Mouse (Mus musculus) hindbrain, embryonic 15.5 days (tissue): ENCODE results near the gene Omt2a. TPM values are rescaled to one million over a fixed set of nuclear protein-coding genes. Genes with fewer than 3 reads are reported as not detected.
"Not testable (repeated sequence)": the region's sequence is repeated elsewhere in the genome, so short reads cannot be mapped to it uniquely, and the experiment has no call there.

Experiments
- ATAC-seq: fragments of 200-750 bp; cut with Nextera tagmentation; 2 replicates; pipeline ENCODE4 v1.8.0; 2017; ENCODE audit warnings: low read depth, moderate number of reproducible peaks, moderate TSS enrichment; ENCODE audit not compliant: low FRiP score
- H3K27ac ChIP-seq: fragments of 300-500 bp; sonication (generic); replicated peaks from 2 replicates; pipeline ENCODE4 v1.5.1; 2015; ENCODE audit warnings: mild to moderate bottlenecking, inconsistent platforms
- H3K27me3 ChIP-seq: fragments of 300-500 bp; sonication (generic); 2 replicates; pipeline ENCODE4 v1.6.1; 2015; ENCODE audit warnings: control low read depth, inconsistent platforms
- H3K36me3 ChIP-seq: fragments of 300-500 bp; sonication (generic); 2 replicates; pipeline ENCODE4 v1.6.1; 2015; ENCODE audit warnings: control low read depth, inconsistent platforms
- H3K4me1 ChIP-seq: fragments of 300-500 bp; sonication (generic); replicated peaks from 2 replicates; pipeline ENCODE4 v1.6.1; 2015; ENCODE audit warnings: control low read depth, inconsistent platforms
- H3K4me2 ChIP-seq: fragments of 300-500 bp; sonication (generic); 2 replicates; pipeline ENCODE4 v1.6.1; 2015; ENCODE audit warnings: moderate library complexity, mild to moderate bottlenecking, inconsistent platforms
- H3K4me3 ChIP-seq: fragments of 300-500 bp; sonication (generic); 2 replicates; pipeline ENCODE4 v1.5.1; 2015; ENCODE audit warnings: mild to moderate bottlenecking, inconsistent platforms
- H3K9ac ChIP-seq: fragments of 300-500 bp; sonication (generic); 2 replicates; pipeline ENCODE4 v1.6.1; 2015; ENCODE audit warnings: inconsistent platforms
- H3K9me3 ChIP-seq: fragments of 300-500 bp; sonication (generic); 2 replicates; pipeline ENCODE4 v1.6.1; 2016; ENCODE audit warnings: control low read depth, inconsistent platforms
- WGBS: fragments of 180-500 bp; shearing (Covaris S2); methylation state at CpG from one replicate; pipeline ENCODE4 v1.1.7; 2015; 5-methylcytosine and 5-hydroxymethylcytosine counted together
- polyA plus RNA-seq: library from polyadenylated mRNA; unstranded; fragments of >200 nt; fragmentation: Nextera tagmentation; extraction: Ambion mirVana; gene quantifications from 2 replicates; pipeline ENCODE4 v1.2.1, GENCODE M21; 2015

Gene Omt2a
- polyA plus RNA-seq, result not detected in 2 replicates

GRCm38 (mm10) chr9:78314696-78315095 is at the start of gene Omt2a:
Omt2a (minus strand) TSS chr9:78314796.
- H3K4me2 ChIP-seq, result no peak within 1 kb of the TSS
- no peaks in the 10 kb centered on the region for H3K27me3 ChIP-seq
- H3K27ac ChIP-seq, result no peak within 1 kb of the TSS
- ATAC-seq, result no peak
- WGBS, result 83% methylated on average over 2 of the region's 2 CpGs
- no peaks in the 10 kb centered on the region for H3K9me3 ChIP-seq
- H3K4me3 ChIP-seq, result no peak within 1 kb of the TSS
- no peaks in the 10 kb centered on the region for H3K36me3 ChIP-seq
- no peaks in the 10 kb centered on the region for H3K4me1 ChIP-seq
- no peak within 1 kb of the TSS for H3K9ac ChIP-seq

DNA sequence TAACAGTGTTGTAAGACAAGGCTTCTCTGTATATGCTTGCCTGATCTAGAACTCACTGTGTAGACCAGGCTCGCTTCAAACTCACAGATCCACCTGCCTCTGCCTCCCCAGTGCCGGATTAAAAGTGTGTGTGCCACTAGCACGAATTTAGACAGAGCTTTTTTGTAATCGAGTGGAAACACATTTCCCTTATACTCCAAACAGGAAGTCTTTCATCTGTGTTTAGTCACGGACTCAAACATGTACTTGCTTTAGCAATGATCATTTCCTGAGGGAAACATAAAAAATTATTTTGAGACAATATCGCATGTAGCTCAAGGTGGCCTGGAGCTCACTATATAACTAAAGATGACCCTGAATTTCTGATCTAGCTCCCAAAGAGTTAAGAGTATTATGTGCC is 48.8 kb upstream of the Omt2a start:
- H3K4me2 ChIP-seq, result no peak overlapping the region
- no peak for ATAC-seq
- WGBS, result 82% methylated on average over 6 of the region's 6 CpGs
- H3K36me3 ChIP-seq, result no peaks in the 10 kb centered on the region
- H3K4me3 ChIP-seq, result no peak overlapping the region
- no peaks in the 10 kb centered on the region for H3K27me3 ChIP-seq
- H3K9me3 ChIP-seq, result no peaks in the 10 kb centered on the region
- no peak overlapping the region for H3K9ac ChIP-seq
- H3K27ac ChIP-seq, result no peak overlapping the region
- H3K4me1 ChIP-seq, result no peaks in the 10 kb centered on the region

DNA sequence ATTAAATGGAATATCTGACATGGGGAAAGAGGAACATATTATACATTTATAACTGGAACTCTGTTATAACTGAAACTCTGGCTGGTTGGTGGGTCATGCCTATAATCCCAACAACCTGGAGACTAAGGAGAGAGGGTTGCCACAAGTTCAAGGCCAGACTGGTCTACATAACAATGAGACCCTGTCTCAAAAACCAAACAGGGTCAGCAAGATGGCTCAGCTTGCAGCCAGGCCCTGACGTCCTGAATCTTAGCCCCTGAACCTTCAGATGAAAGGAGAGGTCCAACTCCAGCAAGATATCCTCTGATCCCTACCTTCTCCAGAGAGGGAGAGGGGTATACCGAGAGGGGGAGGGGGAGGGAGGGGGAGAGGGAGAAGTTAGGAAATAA is 45.9 kb upstream of the Omt2a start:
- H3K9ac ChIP-seq, result no peak overlapping the region

DNA sequence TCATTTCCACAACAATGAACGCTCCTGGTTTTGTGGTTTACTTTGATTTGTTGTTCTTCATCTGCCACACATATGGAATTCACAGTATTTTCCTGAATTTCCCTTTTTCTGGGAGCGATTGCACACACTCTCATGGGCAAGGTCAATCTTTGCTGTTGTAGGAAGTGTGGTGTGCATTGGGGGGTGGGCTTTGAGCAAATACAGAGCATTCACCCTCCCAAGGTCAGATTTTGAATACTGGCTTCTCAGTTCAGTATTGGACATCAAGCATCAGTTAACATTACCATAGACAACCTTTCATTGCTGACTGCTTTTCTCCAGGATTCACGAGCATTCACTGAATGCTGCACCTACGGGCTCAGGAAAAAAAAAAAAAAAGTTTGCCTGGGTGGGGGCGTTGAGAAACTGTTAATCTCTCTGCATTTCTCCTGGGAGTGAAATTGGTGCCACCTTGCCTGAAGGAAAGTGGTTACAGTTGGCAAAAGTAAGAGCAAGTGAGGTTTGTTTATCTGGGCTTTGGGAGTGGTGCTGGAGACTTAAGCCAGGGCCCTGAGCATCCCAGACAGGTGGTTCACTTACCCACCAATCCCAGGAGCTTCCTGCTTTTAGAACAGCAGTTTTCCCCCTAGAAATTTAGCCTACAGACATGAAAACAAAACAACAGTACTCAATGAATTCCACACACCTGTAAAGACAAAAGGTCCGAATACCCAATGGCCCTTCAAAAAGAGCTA is 45.3 kb upstream of the Omt2a start:
- no peak for ATAC-seq
- Histone ChIP-seq H3K36me3 (no peaks in the 10 kb centered on the region), H3K9me3 (no peaks in the 10 kb centered on the region), H3K4me1 (no peaks in the 10 kb centered on the region), H3K9ac (no peak overlapping the region), H3K27me3 (no peaks in the 10 kb centered on the region), H3K4me3 (no peak overlapping the region), H3K27ac (no peak overlapping the region), H3K4me2 (no peak overlapping the region)
- whole genome bisulfite sequencing, result 81% methylated on average over 6 of the region's 6 CpGs

More for the DNA sequence above, 45.9 kb upstream of the Omt2a start:
- H3K4me1 ChIP-seq, result no peaks in the 10 kb centered on the region
- 52% methylated on average over 2 of the region's 2 CpGs for WGBS
- H3K4me3 ChIP-seq, result no peak overlapping the region
- no peaks in the 10 kb centered on the region for H3K9me3 ChIP-seq
- no peaks in the 10 kb centered on the region for H3K36me3 ChIP-seq
- no peak overlapping the region for H3K27ac ChIP-seq
- no peaks in the 10 kb centered on the region for H3K27me3 ChIP-seq
- ATAC-seq, result no peak
- no peak overlapping the region for H3K4me2 ChIP-seq

GRCm38 (mm10) chr9:78358053-78358452 is 43.5 kb upstream of the Omt2a start:
- WGBS, result 19% methylated on average over 9 of the region's 9 CpGs
- H3K9me3 ChIP-seq, result no peaks in the 10 kb centered on the region
- no peak overlapping the region for H3K4me2 ChIP-seq
- H3K27ac ChIP-seq, result no peak overlapping the region
- 0 out of 2 replicates have a peak, but pooled peaks have one; percentile 48 for ATAC-seq
- H3K27me3 ChIP-seq, result no peaks in the 10 kb centered on the region
- H3K9ac ChIP-seq, result no peak overlapping the region
- H3K4me3 ChIP-seq, result no peak overlapping the region
- no peaks in the 10 kb centered on the region for H3K36me3 ChIP-seq
- no peaks in the 10 kb centered on the region for H3K4me1 ChIP-seq

- WGBS, result 89% methylated on average over 8 of the region's 8 CpGs
- H3K36me3 ChIP-seq, result no peaks in the 10 kb centered on the region
- H3K9ac ChIP-seq, result no peak within 1 kb of the TSS
- no peaks in the 10 kb centered on the region for H3K4me1 ChIP-seq
- ATAC-seq, result no peak
- no peaks in the 10 kb centered on the region for H3K27me3 ChIP-seq
- no peak within 1 kb of the TSS for H3K4me3 ChIP-seq
- H3K27ac ChIP-seq, result no peak within 1 kb of the TSS
- H3K4me2 ChIP-seq, result no peak within 1 kb of the TSS
- H3K9me3 ChIP-seq, result no peaks in the 10 kb centered on the region
These were observed 41.0 kb upstream of the Omt2a start, which contains the start of gene Gsta2 for GRCm38 (mm10) chr9:78355611-78356010. Gsta2 (minus strand) TSS chr9:78355788.

- 80% methylated on average over 11 of the region's 11 CpGs for WGBS
- no peak for ATAC-seq
- Histone ChIP-seq H3K27ac (no peak overlapping the region), H3K9ac (no peak overlapping the region), H3K9me3 (no peaks in the 10 kb centered on the region), H3K4me1 (no peaks in the 10 kb centered on the region), H3K4me3 (no peak overlapping the region), H3K4me2 (no peak overlapping the region), H3K36me3 (no peaks in the 10 kb centered on the region), H3K27me3 (no peaks in the 10 kb centered on the region)
These were observed 40.3 kb upstream of the Omt2a start for GRCm38 (mm10) chr9:78354665-78355578.

- Histone ChIP-seq H3K4me1 (no peaks in the 10 kb centered on the region), H3K27me3 (no peaks in the 10 kb centered on the region), H3K9ac (no peak overlapping the region), H3K4me2 (no peak overlapping the region), H3K4me3 (no peak overlapping the region), H3K36me3 (no peaks in the 10 kb centered on the region), H3K9me3 (no peaks in the 10 kb centered on the region), H3K27ac (no peak overlapping the region)
- no peak for ATAC-seq
- WGBS, result 85% methylated on average over 6 of the region's 6 CpGs
These were observed 37.1 kb upstream of the Omt2a start for GRCm38 (mm10) chr9:78351504-78352220.

- H3K4me2 ChIP-seq, ATAC-seq, H3K4me1 ChIP-seq, H3K9me3 ChIP-seq, H3K27ac ChIP-seq, H3K9ac ChIP-seq, H3K36me3 ChIP-seq, H3K27me3 ChIP-seq, H3K4me3 ChIP-seq: not testable (repeated sequence)
These were observed 35.4 kb upstream of the Omt2a start for GRCm38 (mm10) chr9:78350007-78350406.

DNA sequence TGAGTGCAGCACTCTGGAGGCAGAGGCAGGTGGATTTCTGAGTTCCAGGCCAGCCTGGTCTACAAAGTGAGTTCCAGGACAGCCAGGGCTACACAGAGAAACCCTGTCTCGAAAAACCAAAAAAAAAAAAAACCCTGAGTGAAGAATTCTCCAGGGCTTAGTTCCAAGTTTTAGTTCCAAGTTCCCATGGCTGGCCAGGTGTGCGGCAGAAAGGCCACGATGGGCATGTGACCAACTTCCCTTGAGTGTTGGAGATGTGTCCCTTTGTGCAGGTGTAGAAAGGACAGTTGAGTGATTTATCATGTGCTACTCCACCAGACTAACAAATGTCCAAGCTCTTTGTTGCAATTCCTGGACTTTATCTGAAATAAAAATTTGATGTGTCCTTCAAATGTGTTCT is 34.5 kb upstream of the Omt2a start:
- not testable (repeated sequence) for H3K9me3 ChIP-seq, H3K27me3 ChIP-seq, H3K4me3 ChIP-seq, ATAC-seq, H3K4me1 ChIP-seq, H3K4me2 ChIP-seq, H3K9ac ChIP-seq, H3K27ac ChIP-seq, H3K36me3 ChIP-seq
- 90% methylated on average over 3 of the region's 3 CpGs for WGBS

GRCm38 (mm10) chr9:78348206-78349004 is 33.8 kb upstream of the Omt2a start:
- H3K9ac ChIP-seq, ATAC-seq, H3K36me3 ChIP-seq, H3K27ac ChIP-seq, H3K4me1 ChIP-seq, H3K4me2 ChIP-seq, H3K9me3 ChIP-seq, H3K27me3 ChIP-seq, H3K4me3 ChIP-seq: not testable (repeated sequence)
- 75% methylated on average over 6 of the region's 6 CpGs for WGBS
